Mouse (Mus musculus): ENCODE measurements around the gene Grid1.

Gene Grid1

GRCm38 (mm10) chr14:34837145-34837544 lies 17.2 kb downstream of the Grid1 start:
- no peak for DNase-seq (ENCODE audit: low spot score in 2 of 2)

GRCm38 (mm10) chr14:34838999-34839398 lies 19.1 kb downstream of the Grid1 start:
- no peak for DNase-seq (ENCODE audit: low spot score in 2 of 2)

DNA sequence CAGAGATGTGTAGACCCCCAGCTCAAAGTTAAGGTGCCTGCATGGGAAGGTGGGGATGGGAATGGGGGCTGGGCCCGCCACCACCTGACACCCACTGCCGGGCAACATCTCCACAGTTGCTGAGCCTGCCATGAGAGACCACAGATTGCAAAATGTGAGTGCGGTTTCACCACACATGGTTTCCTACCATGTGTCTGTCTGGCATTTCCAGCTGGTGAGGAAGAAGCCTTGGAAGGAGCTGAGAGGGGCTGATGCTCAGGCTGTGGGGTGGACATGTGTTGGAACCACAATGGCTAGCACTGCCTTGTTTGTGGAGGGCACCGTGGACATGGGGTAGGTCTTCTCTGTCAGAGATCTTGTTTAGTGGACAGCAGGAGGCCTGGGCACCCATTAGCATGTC lies 20.0 kb downstream of the Grid1 start:
- DNase-seq (ENCODE audit: low spot score in 2 of 2) = no peak

GRCm38 (mm10) chr14:34843579-34843978 lies 23.7 kb downstream of the Grid1 start:
- DNase-seq (ENCODE audit: low spot score in 2 of 2) = no peak

- DNase-seq (ENCODE audit: low spot score in 2 of 2) = no peak
Observed at GRCm38 (mm10) chr14:34844166-34844565, 24.3 kb downstream of the Grid1 start.

DNA sequence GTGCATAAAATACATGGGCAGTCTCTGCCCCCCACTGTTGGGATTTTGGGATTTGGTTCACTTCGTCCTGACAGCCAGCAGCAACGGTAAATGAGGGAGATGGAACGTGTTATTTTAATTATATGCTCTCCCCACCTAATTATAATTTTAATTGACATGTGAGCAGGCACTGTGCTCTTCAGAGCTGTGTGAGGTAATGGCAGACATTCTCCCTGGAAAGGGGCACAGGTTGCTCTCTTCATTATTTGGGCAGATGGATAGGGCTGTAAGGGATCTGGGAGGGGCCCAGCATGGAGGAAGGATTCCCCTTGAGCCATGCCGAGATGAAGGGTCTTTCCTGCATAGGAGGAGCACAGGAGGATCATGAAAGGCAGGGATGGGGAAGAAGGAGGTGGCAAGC lies 26.9 kb downstream of the Grid1 start:
- DNase-seq (ENCODE audit: low spot score in 2 of 2) = no peak

- no peak for DNase-seq (ENCODE audit: low spot score in 2 of 2)
Observed at GRCm38 (mm10) chr14:34847625-34848024, 27.7 kb downstream of the Grid1 start.

DNA sequence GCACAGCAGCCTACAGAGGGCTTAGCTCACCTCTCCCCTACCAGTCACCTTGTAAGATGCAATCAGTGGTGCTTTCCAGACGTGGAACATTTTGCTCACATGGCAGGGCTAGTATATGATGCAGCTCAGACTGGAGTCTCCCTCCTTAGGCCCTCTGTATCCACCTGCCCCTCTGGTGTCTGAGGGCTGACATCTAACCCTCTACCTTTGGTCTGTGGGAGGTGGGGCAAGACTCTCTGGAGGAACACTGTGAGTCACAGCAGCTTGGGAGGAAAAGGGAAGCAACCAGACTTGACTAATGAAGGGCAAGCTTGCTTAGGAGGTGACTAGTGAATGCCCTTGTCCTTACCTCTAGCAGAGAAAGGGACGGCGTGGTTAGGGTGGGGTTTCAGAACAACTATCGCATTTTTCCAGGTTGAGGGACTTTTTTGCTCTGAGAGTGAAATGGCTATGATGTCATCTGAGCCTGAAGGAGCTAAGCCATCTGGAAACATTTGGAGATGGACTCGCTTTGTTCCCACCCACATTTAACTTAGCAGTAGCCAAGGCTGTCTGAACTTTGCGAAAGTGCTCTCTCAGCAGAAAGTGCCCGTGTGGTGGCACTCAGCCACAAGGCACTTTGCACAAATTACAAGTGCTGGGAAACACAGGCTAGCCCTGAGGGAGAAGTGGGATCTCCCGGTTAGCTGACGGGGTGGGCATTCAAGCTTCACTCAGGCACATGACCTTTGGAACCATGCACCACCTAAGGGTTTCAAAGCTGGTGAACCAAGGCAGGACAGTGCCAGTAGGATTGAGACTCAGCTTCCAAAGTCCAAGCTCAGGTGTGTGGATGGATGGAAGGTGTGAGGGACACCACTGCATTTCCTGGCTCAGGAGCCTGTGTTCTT lies 41.2 kb downstream of the Grid1 start:
- no peak for DNase-seq (ENCODE audit: low spot score in 2 of 2)

DNA sequence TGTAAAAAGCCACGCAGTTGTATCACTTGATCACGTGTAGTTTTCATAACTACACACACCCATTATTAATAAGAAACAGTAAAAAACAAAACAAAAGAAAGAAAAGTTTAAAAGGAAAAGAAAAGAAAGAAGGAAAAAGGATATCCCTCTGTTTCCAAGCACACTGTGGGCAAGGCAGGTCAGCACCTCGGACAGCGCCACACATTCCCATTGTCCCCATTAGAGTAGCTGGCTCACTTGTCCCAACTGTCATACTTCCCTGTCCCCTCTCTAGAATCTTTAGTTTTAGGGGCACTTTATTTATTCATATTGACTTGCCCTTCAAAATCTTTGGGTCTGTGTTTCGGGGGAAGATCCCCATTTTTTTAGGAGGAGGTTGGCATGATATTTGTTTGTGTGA lies 47.4 kb downstream of the Grid1 start:
- DNase-seq (ENCODE audit: low spot score in 2 of 2) = no peak

GRCm38 (mm10) chr14:34868513-34869260 lies 48.8 kb downstream of the Grid1 start:
- no peak for DNase-seq (ENCODE audit: low spot score in 2 of 2)

- no peak for DNase-seq (ENCODE audit: low spot score in 2 of 2)
Observed at GRCm38 (mm10) chr14:34879996-34880395, 60.1 kb downstream of the Grid1 start.

DNA sequence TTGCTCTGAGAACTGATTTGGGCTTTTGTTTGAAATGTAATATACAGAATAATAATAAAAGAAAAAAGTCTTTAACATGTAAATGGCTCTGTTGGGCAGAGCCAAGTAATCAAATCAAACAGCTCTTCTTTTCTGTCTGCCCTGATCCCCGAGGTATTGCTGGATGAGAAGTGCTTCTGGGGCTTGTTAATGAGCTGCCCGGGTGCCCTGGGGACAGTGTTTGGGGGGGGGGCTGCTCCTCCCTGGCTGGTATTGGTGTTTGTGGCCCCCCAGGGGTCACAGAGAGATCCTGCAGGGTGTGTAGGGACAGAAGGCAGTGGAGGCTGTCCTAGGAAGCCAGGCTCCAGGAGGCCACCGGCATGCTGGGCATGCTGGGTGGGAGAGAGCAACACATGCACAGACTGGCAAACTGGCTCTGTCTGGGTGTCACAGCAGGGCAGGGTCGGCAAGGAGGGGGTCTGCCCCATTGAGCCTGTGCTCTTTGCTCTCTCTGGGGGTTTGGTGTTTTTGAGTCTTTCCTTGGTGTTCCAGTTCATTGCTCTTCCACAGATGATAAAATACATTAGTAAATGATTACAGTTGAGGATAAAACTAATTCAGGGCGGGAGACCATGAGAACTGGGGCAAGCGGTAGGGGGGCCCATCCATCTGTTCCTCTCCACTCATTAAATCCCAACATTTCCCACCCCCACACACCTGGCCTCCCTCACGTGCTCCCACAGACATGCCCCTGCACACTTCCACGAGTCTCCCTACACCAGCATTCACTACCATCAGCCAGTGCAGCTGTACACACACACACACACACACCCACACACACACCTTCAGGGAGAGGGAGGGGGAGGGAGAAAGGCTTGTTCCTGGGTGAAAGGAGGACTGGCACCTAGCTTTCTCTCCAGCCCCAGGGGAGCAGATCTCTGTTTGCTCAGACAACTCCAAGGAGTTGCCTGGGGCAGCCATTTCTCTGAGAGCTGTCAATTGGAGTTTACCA lies 60.8 kb downstream of the Grid1 start:
- peak in 1 of 2 experiments; percentile 35 for DNase-seq (ENCODE audit: low spot score in 2 of 2)

DNA sequence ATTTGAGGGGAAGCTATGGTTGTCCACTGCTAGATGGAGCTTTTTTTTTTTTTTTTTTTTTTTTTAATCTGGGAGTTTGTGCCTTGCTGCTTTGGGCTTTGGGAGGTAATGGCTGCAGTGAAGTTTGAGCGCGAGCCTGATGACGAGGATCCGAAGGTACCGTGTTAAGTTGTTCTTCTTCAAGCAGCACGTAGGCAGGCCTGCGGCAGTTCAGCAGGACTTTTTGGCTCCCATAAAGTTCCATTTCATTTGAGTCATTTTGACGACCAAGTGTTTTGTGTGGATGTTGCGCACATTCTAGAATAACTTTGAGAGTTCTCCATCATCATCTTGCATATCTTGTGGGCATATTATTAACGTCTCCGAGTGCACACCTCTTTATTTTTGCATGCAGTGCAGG lies 64.3 kb downstream of the Grid1 start:
- DNase-seq (ENCODE audit: low spot score in 2 of 2) = no peak

DNA sequence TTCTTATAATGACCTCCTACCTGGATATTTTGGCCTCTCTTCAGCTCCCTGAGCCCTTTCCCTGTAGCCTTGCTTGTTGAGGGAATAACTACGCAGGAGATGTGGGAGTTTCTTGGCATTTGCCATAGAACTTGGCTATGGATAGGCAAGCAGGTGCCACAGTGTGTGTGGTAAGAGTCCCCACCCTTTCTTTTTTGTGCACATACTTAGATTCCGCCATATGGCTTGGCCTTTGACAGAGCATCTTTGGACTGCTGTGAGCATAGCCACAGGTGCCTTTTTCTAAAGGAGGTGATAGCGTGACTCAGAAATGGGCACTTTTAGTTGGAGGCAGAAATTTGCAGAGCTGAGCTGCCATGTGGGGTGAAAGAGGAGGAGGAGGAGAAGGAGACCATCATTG lies 64.7 kb downstream of the Grid1 start:
- peak in 1 of 2 experiments; percentile 40 for DNase-seq (ENCODE audit: low spot score in 2 of 2)

- DNase-seq (ENCODE audit: low spot score in 2 of 2) = peak; percentile 62 to 67
Observed at GRCm38 (mm10) chr14:34891769-34892532, 72.0 kb downstream of the Grid1 start.

DNA sequence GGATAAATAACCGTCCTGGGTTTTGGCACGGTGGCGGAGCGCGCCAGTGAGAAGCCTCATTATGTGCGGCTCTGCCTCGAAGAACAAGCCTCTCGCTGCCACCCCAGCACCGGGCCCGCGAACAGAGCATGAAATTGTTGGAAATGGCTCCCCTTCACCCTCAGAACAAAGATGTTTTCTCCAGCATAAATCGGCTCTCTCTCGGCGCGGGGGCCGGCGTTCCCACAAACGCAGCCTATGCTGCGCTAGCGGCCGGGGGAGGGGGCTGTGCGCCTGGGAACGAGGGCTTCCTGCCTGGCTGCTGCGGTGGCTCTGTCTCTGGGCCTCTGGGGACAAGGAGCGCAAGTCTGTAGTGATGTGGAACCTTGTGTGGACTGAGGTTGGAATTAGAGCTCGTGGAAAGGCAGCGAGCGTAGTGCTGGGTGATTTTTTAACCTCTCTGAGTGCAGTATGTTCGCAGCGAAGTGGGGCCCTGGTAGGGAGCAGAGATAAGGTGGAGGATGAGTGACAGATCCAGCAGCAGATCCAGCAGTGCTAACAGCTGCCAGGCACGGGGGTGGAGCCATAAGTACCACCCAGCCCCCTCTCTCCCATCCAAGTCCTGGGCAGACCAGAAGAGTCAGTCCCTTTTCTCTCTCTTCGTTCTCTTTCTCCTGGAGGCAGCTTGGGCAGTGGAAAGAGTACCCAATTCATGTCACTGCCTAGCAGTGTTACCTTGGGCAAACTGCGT lies 76.5 kb downstream of the Grid1 start:
- DNase-seq (ENCODE audit: low spot score in 2 of 2) = peak; percentile 67 to 68

DNA sequence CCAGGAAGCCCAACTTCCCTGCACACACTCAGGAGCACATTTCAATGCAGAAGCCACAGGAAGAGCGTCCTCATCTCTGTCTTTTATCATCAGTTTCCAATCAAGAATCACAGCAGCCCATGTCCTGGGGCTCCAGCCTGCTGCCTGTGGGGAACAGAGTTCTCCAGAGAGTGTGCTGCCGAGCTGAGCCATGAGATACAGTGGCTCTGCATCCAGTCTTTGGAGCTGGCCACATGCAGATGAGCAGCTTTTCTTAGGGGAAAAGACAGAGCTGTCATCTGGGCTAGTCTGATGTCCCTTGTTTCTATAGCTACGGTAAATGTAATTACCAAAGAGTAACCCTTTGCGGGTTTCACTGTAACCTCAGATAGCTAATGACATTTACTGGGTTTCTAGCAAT lies 83.9 kb downstream of the Grid1 start:
- DNase-seq (ENCODE audit: low spot score in 2 of 2) = no peak

DNA sequence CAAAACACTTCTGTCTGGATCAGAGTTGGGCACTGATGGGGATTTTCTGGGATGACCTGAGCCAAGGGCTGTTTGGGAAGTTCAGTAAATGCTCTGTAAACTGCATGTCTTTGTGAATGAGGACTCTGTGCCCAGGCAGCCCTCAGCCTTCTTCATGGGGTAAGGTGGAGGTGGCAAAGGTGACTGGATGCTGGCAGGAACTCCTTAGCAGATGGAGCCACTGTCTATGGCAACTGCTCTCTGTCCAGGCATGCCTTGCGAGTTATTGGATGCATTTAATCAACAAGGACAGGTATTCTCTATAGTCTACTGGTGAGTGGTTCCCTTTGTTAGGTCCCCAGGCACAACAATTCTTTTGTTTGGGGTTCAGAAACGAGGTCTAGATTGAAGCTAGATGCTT lies 85.8 kb downstream of the Grid1 start:
- no peak for DNase-seq (ENCODE audit: low spot score in 2 of 2)

GRCm38 (mm10) chr14:34908366-34908765 lies 88.5 kb downstream of the Grid1 start:
- no peak for DNase-seq (ENCODE audit: low spot score in 2 of 2)

GRCm38 (mm10) chr14:34908804-34909203 lies 88.9 kb downstream of the Grid1 start:
- no peak for DNase-seq (ENCODE audit: low spot score in 2 of 2)
